Mouse (Mus musculus) kidney, embryonic 15.5 days (tissue): ENCODE results near the gene Clec4b2. TPM values are rescaled to one million over a fixed set of nuclear protein-coding genes. Genes with fewer than 3 reads are reported as not detected.
"Not testable (repeated sequence)": the region's sequence is repeated elsewhere in the genome, so short reads cannot be mapped to it uniquely, and the experiment has no call there.

Experiments
- ATAC-seq: fragments of 200-750 bp; cut with Nextera tagmentation; replicated peaks from 2 replicates; pipeline ENCODE4 v1.8.0; 2017; ENCODE audit warnings: moderate TSS enrichment; ENCODE audit not compliant: low FRiP score
- H3K27ac ChIP-seq: fragments of 300-500 bp; sonication (generic); 2 replicates; pipeline ENCODE4 v1.5.1; 2015; ENCODE audit warnings: mild to moderate bottlenecking, inconsistent platforms
- H3K27me3 ChIP-seq: fragments of 300-500 bp; sonication (generic); 2 replicates; pipeline ENCODE4 v1.6.1; 2015; ENCODE audit warnings: inconsistent platforms
- H3K36me3 ChIP-seq: fragments of 300-500 bp; sonication (generic); 2 replicates; pipeline ENCODE4 v1.6.1; 2015; ENCODE audit warnings: inconsistent platforms
- H3K4me1 ChIP-seq: fragments of 300-500 bp; sonication (generic); 2 replicates; pipeline ENCODE4 v1.6.1; 2015; ENCODE audit warnings: inconsistent platforms
- H3K4me2 ChIP-seq: fragments of 300-500 bp; sonication (generic); 2 replicates; pipeline ENCODE4 v1.6.1; 2015; ENCODE audit warnings: moderate library complexity, mild to moderate bottlenecking, inconsistent platforms
- H3K4me3 ChIP-seq: fragments of 300-500 bp; sonication (generic); replicated peaks from 2 replicates; pipeline ENCODE4 v1.5.1; 2015; ENCODE audit warnings: mild to moderate bottlenecking, inconsistent platforms
- H3K9ac ChIP-seq: fragments of 300-500 bp; sonication (generic); 2 replicates; pipeline ENCODE4 v1.6.1; 2015; ENCODE audit warnings: mild to moderate bottlenecking, inconsistent platforms
- H3K9me3 ChIP-seq: fragments of 300-500 bp; sonication (generic); replicated peaks from 2 replicates; pipeline ENCODE4 v1.6.1; 2016; ENCODE audit warnings: inconsistent platforms
- WGBS: fragments of 180-500 bp; shearing (Covaris S2); methylation state at CpG from one replicate; pipeline ENCODE4 v1.1.7; 2015; ENCODE audit warnings: mixed read lengths; 5-methylcytosine and 5-hydroxymethylcytosine counted together
- polyA plus RNA-seq: library from polyadenylated mRNA; unstranded; fragments of >200 nt; fragmentation: Nextera tagmentation; extraction: Ambion mirVana; gene quantifications from 2 replicates; pipeline ENCODE4 v1.2.1, GENCODE M21; 2015

The Clec4b2 gene
- polyA plus RNA-seq, 1 experiment from 2014 or later = not detected

DNA sequence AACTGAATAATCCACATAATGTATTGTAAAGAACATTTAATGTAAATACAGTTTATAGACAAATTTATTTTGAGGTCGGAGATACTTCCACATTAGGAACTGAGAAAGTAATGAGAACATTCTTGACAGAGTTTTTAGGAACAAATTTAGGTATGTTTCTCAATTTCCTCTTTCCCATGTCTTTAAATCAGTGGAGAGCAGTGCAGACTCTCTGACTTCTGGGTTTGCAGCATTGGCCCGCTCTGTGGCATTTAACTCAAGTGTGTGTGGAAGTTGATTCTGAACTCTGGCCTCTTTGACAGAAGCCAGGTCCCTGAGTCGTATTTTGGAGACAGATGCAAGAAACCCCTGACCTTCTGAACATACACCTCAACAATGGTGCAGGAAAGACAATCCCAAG is 57.0 kb downstream of the Clec4b2 start, which contains the start of gene Clec4n:
TSS of gene Clec4n (plus strand) at position 200 of the 400 bp plus-strand sequence.
- WGBS = 69% methylated on average over 3 of the region's 3 CpGs

DNA sequence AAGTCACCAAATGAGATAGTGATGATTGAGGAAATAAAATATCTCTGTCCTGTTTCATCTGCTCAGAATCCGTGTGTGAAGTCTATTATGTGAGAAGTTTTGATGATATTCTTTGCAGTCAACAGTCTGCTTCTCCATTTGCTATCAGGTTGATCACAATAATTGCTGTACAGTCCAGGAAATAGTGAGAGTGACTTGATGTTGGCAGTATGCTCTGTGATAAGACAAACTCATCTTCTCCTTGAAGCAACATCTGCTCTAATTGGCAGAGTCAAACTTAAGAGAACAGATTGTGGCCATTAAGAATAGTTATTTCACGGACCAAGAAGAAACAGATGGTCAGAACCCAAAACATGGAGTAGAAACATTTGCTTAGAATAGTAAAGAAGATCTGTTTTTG is 58.5 kb downstream of the Clec4b2 start:
- Histone ChIP-seq H3K27me3 (no peaks in the 10 kb centered on the region), H3K9me3 (no peaks in the 10 kb centered on the region), H3K36me3 (no peaks in the 10 kb centered on the region), H3K4me1 (no peaks in the 10 kb centered on the region), H3K4me3 (no peak overlapping the region), H3K9ac (no peak overlapping the region), H3K27ac (no peak overlapping the region), H3K4me2 (no peak overlapping the region)
- WGBS = 68% methylated on average over 2 of the region's 2 CpGs
- no peak for ATAC-seq

More for the DNA sequence above, 57.0 kb downstream of the Clec4b2 start, which contains the start of gene Clec4n:
- H3K4me3 ChIP-seq = no peak within 1 kb of the TSS
- no peaks in the 10 kb centered on the region for H3K36me3 ChIP-seq
- H3K4me1 ChIP-seq = no peaks in the 10 kb centered on the region
- no peak within 1 kb of the TSS for H3K4me2 ChIP-seq
- H3K9ac ChIP-seq = no peak within 1 kb of the TSS
- no peak for ATAC-seq
- no peaks in the 10 kb centered on the region for H3K27me3 ChIP-seq
- no peaks in the 10 kb centered on the region for H3K9me3 ChIP-seq
- no peak within 1 kb of the TSS for H3K27ac ChIP-seq

DNA sequence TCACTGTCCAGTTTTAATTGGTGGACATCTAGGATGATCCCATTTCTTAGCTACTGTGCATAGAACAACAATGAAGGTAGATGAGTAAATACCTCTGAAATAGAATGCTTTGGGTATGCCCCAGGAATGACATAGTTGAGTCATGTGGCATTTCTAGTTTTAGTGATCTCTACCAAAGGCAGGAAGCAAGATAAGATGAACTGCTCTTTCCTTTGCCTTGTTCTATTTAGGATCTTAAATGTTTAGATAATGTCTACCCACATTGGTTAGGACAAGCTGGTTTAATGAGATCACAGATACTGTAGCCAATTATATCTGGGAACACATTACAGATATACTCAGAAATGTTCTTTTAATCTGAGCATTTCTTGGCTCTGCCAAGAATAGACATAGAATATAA is 64.9 kb downstream of the Clec4b2 start:
- no peak overlapping the region for H3K4me3 ChIP-seq
- H3K36me3 ChIP-seq = no peaks in the 10 kb centered on the region
- H3K4me2 ChIP-seq = no peak overlapping the region
- no peaks in the 10 kb centered on the region for H3K4me1 ChIP-seq
- no peaks in the 10 kb centered on the region for H3K9me3 ChIP-seq
- H3K27ac ChIP-seq = no peak overlapping the region
- H3K27me3 ChIP-seq = no peaks in the 10 kb centered on the region
- H3K9ac ChIP-seq = no peak overlapping the region
- no peak for ATAC-seq

DNA sequence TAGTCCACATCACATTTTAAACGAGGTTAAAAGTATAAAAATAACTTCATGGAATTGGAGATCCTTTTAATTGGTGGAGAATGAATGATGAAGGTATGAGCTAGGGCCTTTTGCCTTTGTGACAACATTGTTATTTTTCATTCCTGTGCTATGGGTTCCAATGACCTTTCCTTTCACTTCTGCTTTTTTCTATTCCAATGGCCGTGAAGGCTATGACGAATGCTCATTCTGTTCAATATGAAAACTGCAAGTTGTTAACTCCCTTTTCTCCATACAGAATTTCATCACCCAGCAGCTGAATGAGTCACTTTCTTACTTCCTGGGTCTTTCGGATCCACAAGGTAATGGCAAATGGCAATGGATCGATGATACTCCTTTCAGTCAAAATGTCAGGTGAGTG is 71.5 kb downstream of the Clec4b2 start:
- ATAC-seq = no peak
- Histone ChIP-seq H3K36me3 (no peaks in the 10 kb centered on the region), H3K9me3 (no peaks in the 10 kb centered on the region), H3K27ac (no peak overlapping the region), H3K4me3 (no peak overlapping the region), H3K9ac (no peak overlapping the region), H3K4me2 (no peak overlapping the region), H3K27me3 (no peaks in the 10 kb centered on the region), H3K4me1 (no peaks in the 10 kb centered on the region)
- WGBS = 89% methylated on average over 5 of the region's 5 CpGs

DNA sequence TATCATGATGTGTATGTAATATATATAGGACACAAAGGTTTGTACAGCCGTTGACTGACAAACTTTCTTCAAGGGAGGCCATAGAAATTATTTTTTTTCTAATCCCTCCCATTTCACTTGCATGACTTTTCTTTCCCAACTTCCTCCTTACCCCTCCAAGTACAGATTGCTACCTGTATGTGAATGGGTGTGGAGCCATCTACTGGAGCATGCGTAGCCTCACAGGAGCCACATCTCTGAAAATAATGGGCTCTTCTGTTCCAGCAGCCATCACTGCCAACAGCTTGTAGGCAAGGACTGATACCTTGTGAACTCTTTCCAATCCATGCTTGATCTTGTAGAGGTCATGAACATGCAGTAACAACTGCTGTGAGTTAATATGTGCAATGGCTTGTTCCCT is 76.2 kb downstream of the Clec4b2 start:
- not testable (repeated sequence) for H3K9me3 ChIP-seq, H3K27me3 ChIP-seq, H3K4me1 ChIP-seq, H3K36me3 ChIP-seq, ATAC-seq, H3K4me2 ChIP-seq, H3K9ac ChIP-seq, H3K27ac ChIP-seq, H3K4me3 ChIP-seq
- 83% methylated on average over 2 of the region's 2 CpGs for WGBS

DNA sequence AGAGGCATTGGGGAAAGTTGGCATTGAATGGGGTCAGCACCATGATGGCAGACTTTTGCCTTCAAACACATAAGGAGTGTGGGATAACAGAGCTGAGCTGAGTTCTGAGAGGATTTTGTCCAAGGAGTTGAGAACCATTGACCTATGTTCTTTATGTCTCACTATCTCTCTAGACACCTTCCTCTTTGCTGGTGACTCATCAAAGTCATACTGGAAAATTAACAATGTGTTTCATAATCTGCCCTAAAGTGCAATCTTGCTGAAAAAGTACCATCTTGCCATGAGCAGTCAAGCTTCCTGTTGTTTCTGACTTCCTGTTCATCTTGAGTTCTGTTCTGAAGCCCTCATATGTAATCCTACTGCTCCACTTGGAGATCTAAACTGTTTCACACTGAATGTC is 80.0 kb downstream of the Clec4b2 start:
- no peak overlapping the region for H3K27ac ChIP-seq
- H3K4me2 ChIP-seq = no peak overlapping the region
- H3K4me1 ChIP-seq = no peaks in the 10 kb centered on the region
- no peak overlapping the region for H3K9ac ChIP-seq
- H3K27me3 ChIP-seq = no peaks in the 10 kb centered on the region
- no peak overlapping the region for H3K4me3 ChIP-seq
- H3K36me3 ChIP-seq = no peaks in the 10 kb centered on the region
- peaks cover 4% of the 10 kb centered on the region; the same call in 1 of the 2 replicates for H3K9me3 ChIP-seq
- ATAC-seq = no peak

Other genes starting within 250 kb of the Clec4b2 start
- 2.8 and 4.0 TPM in 2 replicates for gene Clec4a3, start 220.4 kb upstream of the Clec4b2 start, polyA plus RNA-seq
- not detected in 2 replicates for gene Clec4a4, start 182.5 kb upstream of the Clec4b2 start, polyA plus RNA-seq
- not detected in 2 replicates for gene Clec4b1, start 122.9 kb upstream of the Clec4b2 start, polyA plus RNA-seq
- gene Clec4a2, start 66.5 kb upstream of the Clec4b2 start, polyA plus RNA-seq = 2.6 and 3.4 TPM in 2 replicates
- gene Clec4n, start 57.0 kb downstream of the Clec4b2 start, polyA plus RNA-seq = 2.7 and 3.6 TPM in 2 replicates
- gene Clec4d, start 89.2 kb downstream of the Clec4b2 start, polyA plus RNA-seq = 0.35 TPM in 1 of 2 replicates, not detected in the other
- not detected in 2 replicates for gene Clec4e, start 117.0 kb downstream of the Clec4b2 start, polyA plus RNA-seq
- gene Vmn2r19, start 135.4 kb downstream of the Clec4b2 start, polyA plus RNA-seq = not detected in 2 replicates
- not detected in 2 replicates for gene Vmn2r20, start 245.2 kb downstream of the Clec4b2 start, polyA plus RNA-seq